Mouse (Mus musculus): ENCODE data around the gene Hsd11b2.

Gene Hsd11b2

GRCm38 (mm10) chr8:105528206-105528605, 9.7 kb downstream of the Hsd11b2 start:
- DNase-seq, result no peak

GRCm38 (mm10) chr8:105529271-105529670, 10.7 kb downstream of the Hsd11b2 start:
- DNase-seq, result no peak

DNA sequence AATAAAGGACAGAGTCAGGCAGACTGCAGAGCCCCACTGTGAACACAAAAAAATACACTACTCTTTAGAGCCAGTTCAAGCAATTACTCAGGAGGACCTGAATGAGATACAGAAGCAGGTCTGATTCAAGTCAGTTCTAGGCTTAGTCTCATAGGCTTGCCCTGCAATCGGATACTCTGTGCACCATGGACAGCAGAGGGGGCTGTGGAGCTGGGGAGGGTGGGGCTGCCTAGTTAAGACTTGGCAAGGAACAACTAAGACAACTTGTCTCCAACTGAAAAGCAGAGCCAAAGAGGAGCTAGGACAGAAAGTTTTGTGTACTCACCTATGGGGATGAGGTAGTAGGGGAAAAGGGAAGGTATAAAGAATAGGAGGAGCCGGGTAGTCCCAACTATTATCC, 13.2 kb downstream of the Hsd11b2 start:
- no peak for DNase-seq

- DNase-seq, result no peak
Measured at GRCm38 (mm10) chr8:105533439-105533838, 14.9 kb downstream of the Hsd11b2 start.

DNA sequence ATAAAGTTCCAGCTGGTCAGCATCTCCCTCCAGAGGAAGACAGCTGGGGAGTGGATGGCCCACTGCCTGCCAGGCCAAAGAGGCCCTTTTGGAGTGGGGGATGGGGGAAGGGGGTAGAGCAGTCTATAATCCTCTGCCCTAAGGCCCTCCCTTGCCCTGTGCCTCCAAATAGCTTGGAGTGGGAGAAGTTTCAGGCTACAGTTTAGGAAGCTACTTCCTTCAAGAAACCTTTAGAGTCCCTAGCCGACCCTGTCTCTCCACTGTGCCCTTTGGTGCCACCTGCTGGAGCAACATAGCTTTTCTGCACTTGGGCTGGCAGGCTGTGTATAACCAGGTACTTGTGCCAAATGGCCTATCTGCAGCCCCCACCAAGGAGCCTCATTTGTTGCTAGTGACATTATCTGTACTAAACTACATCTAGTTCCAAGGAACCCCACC, 15.4 kb downstream of the Hsd11b2 start:
- no peak for DNase-seq

GRCm38 (mm10) chr8:105536546-105536945, 18.0 kb downstream of the Hsd11b2 start:
- DNase-seq, result peak; percentile 73

- DNase-seq, result no peak
Measured at GRCm38 (mm10) chr8:105537011-105537677, 18.6 kb downstream of the Hsd11b2 start.

DNA sequence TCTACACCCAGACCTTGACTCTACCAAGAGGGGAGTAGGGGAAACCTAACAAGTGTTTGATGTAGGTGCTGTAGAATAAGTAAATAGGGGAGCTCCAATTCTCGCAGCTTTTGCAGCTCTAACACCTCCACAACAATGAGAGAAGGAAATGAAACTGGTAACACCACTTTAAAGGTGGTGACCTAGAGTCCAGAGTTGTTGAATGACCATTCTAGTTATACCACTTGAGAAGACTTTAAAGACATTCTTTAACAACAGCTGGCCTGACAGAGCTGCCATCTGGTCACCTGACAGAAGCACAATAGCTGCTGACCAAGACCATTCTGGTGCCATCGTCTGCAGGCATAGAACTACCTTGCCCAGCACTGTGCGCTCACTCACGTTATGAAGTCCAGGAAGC, 20.4 kb downstream of the Hsd11b2 start:
- no peak for DNase-seq

- DNase-seq, result no peak
Measured at GRCm38 (mm10) chr8:105542032-105542656, 23.6 kb downstream of the Hsd11b2 start.

- no peak for DNase-seq
Measured at GRCm38 (mm10) chr8:105542808-105543207, 24.3 kb downstream of the Hsd11b2 start.

- no peak for DNase-seq
Measured at GRCm38 (mm10) chr8:105543703-105544102, 25.1 kb downstream of the Hsd11b2 start.

- no peak for DNase-seq
Measured at GRCm38 (mm10) chr8:105544544-105545205, 26.1 kb downstream of the Hsd11b2 start.

DNA sequence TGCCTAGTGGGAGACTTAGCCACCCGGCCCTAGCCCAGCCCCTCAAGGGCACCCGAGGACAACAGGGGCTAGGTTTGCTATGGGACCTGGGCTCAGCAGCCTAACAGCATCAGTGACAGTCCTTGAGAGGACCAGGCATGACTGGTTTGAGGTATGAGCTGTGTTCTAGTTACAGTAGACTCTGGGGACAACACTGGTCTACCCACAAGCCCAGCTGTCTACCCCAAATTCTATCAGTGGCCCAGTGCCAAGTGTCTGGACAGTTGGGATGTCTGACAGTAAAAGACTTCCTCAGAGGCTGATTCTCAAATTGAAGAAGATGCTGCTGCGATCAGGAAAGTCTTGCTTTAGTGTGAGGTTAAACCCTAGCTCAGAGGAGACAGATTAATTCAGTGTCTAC, 26.7 kb downstream of the Hsd11b2 start:
- DNase-seq, result peak; percentile 44

DNA sequence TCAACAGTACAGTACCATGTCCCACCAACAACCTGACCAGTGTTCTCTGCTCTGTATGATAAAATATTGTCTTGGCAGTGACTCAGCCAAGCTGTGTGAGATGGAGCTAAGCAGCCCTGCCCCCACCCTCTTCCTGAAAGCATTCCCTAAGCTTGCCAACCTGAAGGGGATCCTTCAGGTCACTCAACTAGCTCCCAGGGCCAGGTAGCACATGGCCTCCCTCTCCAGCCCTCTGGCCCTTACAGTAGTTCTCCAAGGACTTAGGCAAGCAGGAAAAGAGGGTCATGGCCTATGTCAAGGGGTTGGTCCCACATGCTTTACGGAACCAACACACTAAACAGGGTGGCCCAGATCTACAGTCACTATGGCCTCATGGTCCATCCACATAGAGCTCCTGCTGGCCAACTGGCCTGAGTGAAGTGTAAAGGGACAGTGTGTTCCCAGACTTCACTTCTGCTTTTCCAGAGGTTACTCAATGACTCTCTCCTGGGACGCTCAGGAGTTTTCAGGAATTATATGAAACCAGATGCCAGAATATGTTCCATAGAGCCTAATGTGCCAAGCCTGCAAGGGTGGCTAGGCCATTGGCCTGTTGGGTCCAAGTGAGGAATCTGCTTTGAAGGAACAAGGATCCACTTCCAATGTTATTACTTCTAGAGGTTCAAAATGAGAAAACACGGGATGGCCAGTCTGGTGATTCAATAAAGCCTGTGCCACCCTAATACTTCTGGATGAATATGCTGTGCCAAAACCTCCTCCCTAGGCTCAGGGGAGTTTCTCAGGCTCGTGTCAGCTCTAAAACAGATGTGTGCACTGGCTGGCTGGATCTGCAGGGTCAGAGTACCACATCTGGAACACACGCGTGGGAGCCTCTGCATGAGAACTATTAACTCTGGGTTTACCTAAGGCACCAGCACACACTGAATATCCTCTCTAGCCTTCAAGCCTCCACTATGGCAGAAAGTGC, 28.1 kb downstream of the Hsd11b2 start:
- DNase-seq, result no peak

- DNase-seq, result no peak
Measured at GRCm38 (mm10) chr8:105549506-105549905, 31.0 kb downstream of the Hsd11b2 start.

DNA sequence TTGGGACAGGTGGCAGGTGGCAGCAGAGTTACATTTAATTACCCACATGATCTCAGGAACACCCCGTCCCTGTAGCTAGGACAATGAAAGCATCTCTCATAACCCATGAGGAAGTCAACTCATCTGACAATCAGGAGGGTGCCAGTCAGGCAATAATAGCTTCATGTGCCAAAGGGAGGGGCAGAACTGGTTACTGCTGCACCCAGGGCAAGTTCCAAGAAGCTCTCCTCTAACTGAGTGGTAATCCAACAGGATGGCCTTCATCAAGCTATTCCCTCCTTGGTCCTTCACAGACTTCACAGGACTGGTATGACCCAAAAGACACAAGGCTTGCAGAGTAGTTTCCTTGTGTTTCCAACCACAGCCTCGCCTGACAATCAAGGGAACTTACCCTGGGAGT, 31.5 kb downstream of the Hsd11b2 start:
- no peak for DNase-seq

DNA sequence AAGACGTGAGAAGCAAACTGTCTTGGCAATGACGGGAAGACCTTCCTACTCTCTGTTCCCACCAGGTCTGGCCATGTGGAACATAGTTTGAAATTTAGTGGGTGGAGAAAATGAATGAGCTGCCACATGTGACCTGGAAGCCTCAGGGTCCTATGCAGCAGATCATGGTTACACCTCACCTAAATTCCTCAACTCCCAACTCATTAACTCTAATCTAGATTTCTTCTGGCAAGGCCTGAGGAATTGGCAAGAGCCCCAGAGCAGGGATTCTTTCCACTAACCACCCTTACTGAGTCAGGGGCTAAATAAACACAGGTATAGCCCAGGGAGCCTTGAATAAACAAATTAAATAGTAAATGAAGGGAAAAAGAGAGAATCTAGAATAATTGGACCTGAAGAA, 33.5 kb downstream of the Hsd11b2 start:
- no peak for DNase-seq

DNA sequence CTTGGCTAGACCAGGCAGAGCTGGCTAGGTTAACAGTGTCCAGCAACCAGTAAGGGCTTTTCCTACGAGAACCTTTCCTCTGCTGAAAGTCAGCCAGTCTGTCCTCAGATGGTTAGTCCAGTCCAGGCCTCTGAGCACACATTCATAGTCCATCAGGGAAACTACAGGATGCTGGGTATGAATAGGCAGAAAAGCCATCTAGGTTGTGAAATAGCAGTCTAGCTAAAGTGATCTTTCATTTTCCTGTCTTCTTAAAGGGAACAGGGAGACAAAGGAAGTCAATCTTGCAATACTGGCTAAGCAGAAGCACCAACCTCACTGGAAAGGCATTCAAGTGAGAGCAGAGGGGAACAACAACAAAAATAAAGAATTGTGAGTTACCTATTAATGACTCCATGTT, 34.3 kb downstream of the Hsd11b2 start:
- DNase-seq, result no peak

- peak; percentile 59 for DNase-seq
Measured at GRCm38 (mm10) chr8:105554087-105554486, 35.5 kb downstream of the Hsd11b2 start.

DNA sequence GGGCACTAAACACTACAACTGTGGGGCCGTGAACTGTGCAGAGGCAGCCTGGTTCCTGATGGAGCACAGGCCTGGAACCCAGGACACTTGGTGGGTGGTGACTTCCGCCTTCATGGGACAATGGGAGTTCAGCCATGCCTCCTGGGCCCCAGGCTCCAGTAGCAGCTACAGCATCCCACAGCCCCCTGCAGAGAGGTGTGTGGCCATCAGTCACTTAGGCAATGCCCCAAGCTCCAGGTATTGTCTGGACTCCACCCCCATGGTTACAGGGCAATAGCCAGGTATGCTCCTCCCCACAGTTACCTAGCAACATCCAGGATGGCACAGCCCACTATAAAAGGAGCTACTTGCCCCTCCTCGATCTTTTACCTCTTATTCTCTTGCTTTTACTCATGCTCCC, 36.7 kb downstream of the Hsd11b2 start:
- no peak for DNase-seq

DNA sequence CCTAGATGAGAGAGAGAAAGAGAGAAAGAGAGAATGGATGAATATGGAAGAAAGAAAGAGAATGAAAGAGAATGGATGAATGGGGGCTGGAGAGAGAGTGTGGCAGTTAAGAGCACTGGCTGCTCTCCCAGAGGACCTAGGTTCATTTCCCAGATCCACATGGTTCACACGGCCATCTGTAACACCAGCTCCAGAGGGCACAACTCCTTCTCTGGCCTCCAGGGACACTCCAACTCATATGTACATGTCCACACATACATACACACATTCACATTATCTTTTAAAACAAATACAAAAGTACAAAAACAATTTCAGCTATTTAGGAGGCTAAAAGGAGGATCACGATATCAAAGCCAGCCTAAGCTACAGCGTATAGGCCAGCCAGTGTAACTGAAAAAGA, 44.3 kb downstream of the Hsd11b2 start:
- DNase-seq, result no peak

- DNase-seq, result no peak
Measured at GRCm38 (mm10) chr8:105563871-105564270, 45.3 kb downstream of the Hsd11b2 start.
